Comparison of ENCODE assay signal across 22 mouse cellular contexts in genomic region chr2:50793067-50793466, GRCm38 (mm10).
"Had no signal": no experiment of that assay in that cellular context is flagged by ENCODE, and none has a peak within 500 bp of the region (broad histone marks: within the 10 kb centered on the region; RNA-seq: fewer than 3 reads in every experiment).

No protein-coding gene starts in this region.

- H3K36me3 ChIP-seq: heart, embryonic 13.5 days; heart, embryonic 15.5 days; hindbrain, embryonic 15.5 days; intestine, embryonic 15.5 days; kidney, embryonic 15.5 days; limb, embryonic 12.5 days; liver, embryonic 13.5 days had no signal

- H3K9me3 ChIP-seq: heart, embryonic 15.5 days; hindbrain, embryonic 13.5 days; intestine, embryonic 15.5 days; kidney, embryonic 15.5 days; limb, embryonic 10.5 days; liver, embryonic 13.5 days had no signal

- H3K4me2 ChIP-seq: heart, embryonic 11.5 days; heart, embryonic 13.5 days; heart, embryonic 15.5 days; hindbrain, embryonic 13.5 days; hindbrain, embryonic 15.5 days; intestine, embryonic 15.5 days; kidney, embryonic 15.5 days; limb, embryonic 12.5 days; liver, embryonic 11.5 days; liver, embryonic 13.5 days had no signal

- H3K27ac ChIP-seq: heart, embryonic 13.5 days; heart, embryonic 15.5 days; hindbrain, embryonic 13.5 days; hindbrain, embryonic 15.5 days; hindbrain, postnatal 0 days; intestine, embryonic 15.5 days; kidney, embryonic 15.5 days; layer of hippocampus, adult 2 months; left cerebral cortex, adult 2 months; limb, embryonic 10.5 days; limb, embryonic 12.5 days; liver, embryonic 13.5 days had no signal

- H3K27me3 ChIP-seq: heart, embryonic 13.5 days; heart, embryonic 15.5 days; hindbrain, embryonic 13.5 days; hindbrain, embryonic 15.5 days; intestine, embryonic 15.5 days; kidney, embryonic 15.5 days; limb, embryonic 12.5 days; liver, embryonic 13.5 days had no signal

- H3K4me1 ChIP-seq: heart, embryonic 13.5 days; heart, embryonic 15.5 days; hindbrain, embryonic 13.5 days; hindbrain, embryonic 15.5 days; intestine, embryonic 15.5 days; liver, embryonic 13.5 days had no signal

- DNase-seq: gastrocnemius, postnatal 10 days; kidney, adult 18-20 months; kidney, adult 9 months; kidney, postnatal 10 days; kidney, postnatal 25 days; kidney, postnatal 4 days; liver; liver, embryonic 13.5 days had no signal

- H3K9ac ChIP-seq: heart, embryonic 13.5 days; heart, embryonic 15.5 days; hindbrain, embryonic 13.5 days; hindbrain, embryonic 15.5 days; intestine, embryonic 15.5 days; kidney, embryonic 15.5 days; limb, embryonic 12.5 days; liver, embryonic 13.5 days had no signal

- ATAC-seq: hindbrain, postnatal 0 days; intestine, embryonic 15.5 days; intestine, postnatal 0 days had no signal

- H3K4me3 ChIP-seq: heart, embryonic 13.5 days; heart, embryonic 15.5 days; hindbrain, embryonic 13.5 days; hindbrain, embryonic 15.5 days; intestine, embryonic 15.5 days; kidney, embryonic 15.5 days; layer of hippocampus, adult 2 months; left cerebral cortex, adult 2 months; limb, embryonic 10.5 days; limb, embryonic 12.5 days; liver, embryonic 13.5 days had no signal
